In the genomic region with DNA sequence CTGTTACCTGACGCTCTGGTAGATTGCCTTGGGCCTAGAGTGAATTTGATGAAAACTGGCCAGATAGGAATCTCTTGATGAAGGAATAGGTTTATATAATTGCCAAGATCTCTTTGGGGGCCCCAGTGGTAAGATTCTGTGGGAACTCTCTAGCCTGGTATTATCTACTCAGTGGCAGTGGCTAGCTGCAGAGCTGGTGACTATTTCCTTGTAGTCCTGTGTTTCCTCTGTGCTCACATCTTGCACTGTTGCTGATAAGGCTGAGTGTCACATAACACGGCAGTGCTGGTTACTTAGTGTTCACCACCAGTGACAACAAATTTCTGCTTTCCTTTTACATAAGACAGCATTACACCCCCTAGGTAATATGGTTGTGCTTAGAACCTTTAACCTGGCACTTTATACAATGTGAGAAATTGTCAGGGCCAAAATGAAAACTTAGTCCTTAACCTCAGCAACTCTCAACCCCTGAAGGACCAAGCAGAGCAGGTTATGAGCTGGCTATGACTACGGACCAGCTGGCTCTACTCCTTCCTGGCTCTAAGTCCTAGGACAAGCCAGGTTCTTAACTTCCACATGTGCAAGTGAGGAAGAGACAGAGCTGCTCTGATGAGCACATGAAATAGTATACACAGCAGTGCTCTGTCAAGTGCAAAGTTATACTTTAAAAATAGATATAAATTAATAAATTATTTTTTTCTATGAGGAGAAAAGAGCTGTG, we compare ENCODE assay signal across 13 mouse cellular contexts.
DNase-seq lines count a peak whose midpoint lies in the region; ATAC-seq and TF ChIP-seq lines count a peak whose summit lies in the region.
"Had no signal": no experiment of that assay in that cellular context is flagged by ENCODE, and none has a peak within 500 bp of the region (broad histone marks: within the 10 kb centered on the region; RNA-seq: fewer than 3 reads in every experiment).

No protein-coding gene starts in this region.

- H3K27ac ChIP-seq in heart, embryonic 12.5 days (ENCODE audit: poor library complexity, severe bottlenecking): no peak overlapping the region; the same call in 1 of the 2 replicates
- H3K27ac ChIP-seq in liver, embryonic 15.5 days (replicated peaks): peak overlapping the region; percentile 53
- H3K27ac ChIP-seq in forebrain, embryonic 11.5 days (ENCODE audit: low read depth, low read length): no peak overlapping the region
- no peak overlapping the region for H3K27ac ChIP-seq in left cerebral cortex, adult 2 months
- H3K27ac ChIP-seq: forebrain, embryonic 12.5 days had no signal

- no peak overlapping the region for H3K9ac ChIP-seq in heart, embryonic 12.5 days
- peak overlapping the region; percentile 23; the same call in 1 of the 2 replicates for H3K9ac ChIP-seq in liver, embryonic 15.5 days
- H3K9ac ChIP-seq in forebrain, embryonic 11.5 days (ENCODE audit: low read length): no peak overlapping the region
- H3K9ac ChIP-seq: forebrain, embryonic 12.5 days; lung, embryonic 14.5 days had no signal

- 44% methylated on average over 3 of the region's 3 CpGs for WGBS in heart, embryonic 12.5 days
- WGBS in liver, embryonic 15.5 days (ENCODE audit: insufficient replicate concordance): 30% methylated on average over 3 of the region's 3 CpGs
- 88% methylated on average over 3 of the region's 3 CpGs for WGBS in forebrain, embryonic 11.5 days

- H3K9me3 ChIP-seq in heart, embryonic 12.5 days (replicated peaks): no peaks in the 10 kb centered on the region
- no peaks in the 10 kb centered on the region for H3K9me3 ChIP-seq in liver, embryonic 15.5 days (replicated peaks)
- H3K9me3 ChIP-seq in forebrain, embryonic 11.5 days (ENCODE audit: control insufficient read depth, low read length): no peaks in the 10 kb centered on the region
- H3K9me3 ChIP-seq: forebrain, embryonic 12.5 days had no signal

- H3K4me3 ChIP-seq in heart, embryonic 12.5 days: no peak overlapping the region
- no peak overlapping the region for H3K4me3 ChIP-seq in liver, embryonic 15.5 days (replicated peaks)
- no peak overlapping the region for H3K4me3 ChIP-seq in forebrain, embryonic 11.5 days (ENCODE audit: low read depth, low read length)
- H3K4me3 ChIP-seq in left cerebral cortex, adult 2 months: no peak overlapping the region
- H3K4me3 ChIP-seq: forebrain, embryonic 12.5 days had no signal

- H3K36me3 ChIP-seq in heart, embryonic 12.5 days: peaks cover 7% of the 10 kb centered on the region
- peaks cover 74% of the 10 kb centered on the region for H3K36me3 ChIP-seq in liver, embryonic 15.5 days (replicated peaks)
- H3K36me3 ChIP-seq in forebrain, embryonic 11.5 days (ENCODE audit: control insufficient read depth, insufficient read depth, low read length): no peaks in the 10 kb centered on the region
- H3K36me3 ChIP-seq: forebrain, embryonic 12.5 days had no signal

- 0 out of 2 replicates have a peak overlapping the region, but pooled peaks have one; percentile 3 for H3K4me2 ChIP-seq in heart, embryonic 12.5 days
- peak overlapping the region; percentile 43 for H3K4me2 ChIP-seq in liver, embryonic 15.5 days
- no peak overlapping the region for H3K4me2 ChIP-seq in forebrain, embryonic 11.5 days (ENCODE audit: low read depth, low read length, severe bottlenecking)
- H3K4me2 ChIP-seq: forebrain, embryonic 12.5 days; lung, embryonic 14.5 days had no signal

- no peak for TF ChIP-seq CTCF in left cerebral cortex, adult 2 months (IDR thresholded peaks at IDR 0.05)

- intact Hi-C loops in left cerebral cortex, adult 2 months (cut with DNase I): no loop called here

- H3K27me3 ChIP-seq in heart, embryonic 12.5 days (replicated peaks): no peaks in the 10 kb centered on the region
- no peaks in the 10 kb centered on the region for H3K27me3 ChIP-seq in liver, embryonic 15.5 days
- no peaks in the 10 kb centered on the region for H3K27me3 ChIP-seq in forebrain, embryonic 11.5 days (ENCODE audit: control insufficient read depth, insufficient read depth, low read length)
- H3K27me3 ChIP-seq: forebrain, embryonic 12.5 days; Patski had no signal

- peaks cover 36% of the 10 kb centered on the region for H3K4me1 ChIP-seq in heart, embryonic 12.5 days (replicated peaks)
- H3K4me1 ChIP-seq in liver, embryonic 15.5 days (replicated peaks): peaks cover 45% of the 10 kb centered on the region
- H3K4me1 ChIP-seq in forebrain, embryonic 11.5 days (replicated peaks; ENCODE audit: control insufficient read depth, insufficient read depth, low read length): no peaks in the 10 kb centered on the region

- no peak for ATAC-seq in heart, embryonic 12.5 days (ENCODE audit: insufficient number of reproducible peaks, low FRiP score)
- peak; percentile 99 for ATAC-seq in common myeloid progenitor, adult 5-6 weeks (replicated peaks; ENCODE audit: low read depth, poor library complexity, severe bottlenecking)
- peak; percentile 93 for ATAC-seq in liver, embryonic 15.5 days (ENCODE audit: insufficient read depth)
- no peak for ATAC-seq in forebrain, embryonic 11.5 days (replicated peaks; ENCODE audit: low FRiP score)
- ATAC-seq: intestine, embryonic 16.5 days; Patski had no signal

- DNase-seq in heart, adult 8-10 months (ENCODE audit: low spot score): no peak
- no peak for DNase-seq in forebrain, embryonic 11.5 days (ENCODE audit: low spot score)
- no peak for DNase-seq in kidney, adult 11 months
- DNase-seq in left cerebral cortex, adult 2 months (ENCODE audit: extremely low spot score in 1 of 2, low spot score in 2 of 2): no peak
- DNase-seq: cerebellum, postnatal 25 days; kidney, postnatal 14 days; lung, embryonic 14.5 days had no signal

Comparison
In these comparisons a context has a peak if more than half of its experiments do, and no peak if none do; other contexts are left out.
1. ATAC-seq: peak in common myeloid progenitor, adult 5-6 weeks (single experiment) and liver, embryonic 15.5 days (single experiment); none in heart, embryonic 12.5 days (single experiment) and forebrain, embryonic 11.5 days (single experiment).